Mouse (Mus musculus): ENCODE measurements around the gene Dync1i1. TPM values are rescaled to one million over a fixed set of nuclear protein-coding genes. Genes with fewer than 3 reads are reported as not detected.
A peak's percentile ranks its signal among the peaks of the same experiment; 100 is the strongest.

Dync1i1 gene
- total RNA-seq, 2 experiments from 2014 or later: not detected

DNA sequence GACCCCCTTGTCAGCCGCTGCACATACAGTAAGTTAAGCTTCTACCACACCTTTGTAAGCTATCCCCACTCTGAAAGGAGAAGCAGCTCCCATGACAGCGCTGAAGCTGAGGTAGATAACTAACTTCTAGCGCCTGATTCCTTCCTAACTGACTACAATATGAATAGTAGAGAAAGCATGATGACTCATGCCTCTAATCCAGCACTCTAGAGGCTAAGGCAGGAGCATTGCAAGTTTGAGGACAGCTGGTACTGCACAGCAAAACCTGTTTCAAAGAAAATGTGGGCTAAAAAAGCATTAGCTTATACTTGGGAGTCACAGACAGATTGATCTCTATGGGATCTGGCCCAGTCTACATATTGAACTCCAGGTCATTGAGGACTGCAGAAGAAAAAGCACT is 236.5 kb downstream of the Dync1i1 start:
- ATAC-seq (ENCODE audit: poor library complexity, severe bottlenecking): no peak

DNA sequence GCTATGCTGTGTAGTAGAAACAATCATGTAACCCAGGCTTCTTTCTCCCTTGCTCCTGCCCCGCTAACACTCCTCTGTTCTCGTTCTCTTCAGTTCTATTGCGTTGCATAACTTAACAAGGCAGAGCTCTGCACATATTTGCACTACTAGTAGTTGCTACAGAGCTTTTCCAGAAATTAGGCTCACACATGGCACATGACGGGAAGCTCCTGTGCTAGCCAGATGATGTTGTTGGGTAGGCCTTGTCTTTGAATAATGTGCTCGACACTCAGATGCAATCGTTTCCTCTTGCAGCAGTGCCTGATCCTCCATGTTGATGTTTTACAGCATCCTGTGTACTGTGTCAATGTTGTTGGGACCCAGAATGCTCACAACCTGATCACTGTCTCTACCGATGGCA is 240.9 kb downstream of the Dync1i1 start:
- no peak for ATAC-seq (ENCODE audit: poor library complexity, severe bottlenecking)

DNA sequence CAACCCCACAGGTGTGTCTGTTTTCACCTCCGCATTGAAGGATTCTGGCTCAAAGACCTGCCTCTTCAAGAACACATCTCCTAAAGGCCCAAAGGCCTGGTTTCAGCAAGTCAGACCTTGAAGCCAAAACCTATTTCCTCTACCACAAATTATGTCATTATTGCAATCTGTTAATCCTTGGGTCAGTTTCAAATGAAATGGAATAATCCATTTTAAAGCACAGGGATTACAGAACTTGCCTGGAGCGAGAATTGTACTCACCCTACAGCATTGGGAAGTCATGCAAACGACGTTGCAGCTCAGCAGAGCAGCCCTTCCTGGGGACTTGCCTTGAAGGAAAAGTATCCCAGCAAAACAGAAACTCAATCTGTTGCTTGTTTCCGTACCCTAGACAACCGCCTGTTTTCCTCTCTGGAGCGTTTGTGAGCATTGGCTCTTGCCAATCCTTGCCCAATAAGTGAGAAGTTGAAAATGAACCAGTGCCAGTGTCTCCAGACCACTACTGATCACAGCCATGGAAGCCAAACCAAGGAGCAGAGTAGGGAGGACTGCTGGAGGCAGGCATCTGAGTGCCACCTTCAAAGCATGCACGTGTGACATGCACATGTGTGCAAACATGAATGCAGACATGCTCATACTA is 241.5 kb downstream of the Dync1i1 start:
- ATAC-seq (ENCODE audit: poor library complexity, severe bottlenecking): no peak

DNA sequence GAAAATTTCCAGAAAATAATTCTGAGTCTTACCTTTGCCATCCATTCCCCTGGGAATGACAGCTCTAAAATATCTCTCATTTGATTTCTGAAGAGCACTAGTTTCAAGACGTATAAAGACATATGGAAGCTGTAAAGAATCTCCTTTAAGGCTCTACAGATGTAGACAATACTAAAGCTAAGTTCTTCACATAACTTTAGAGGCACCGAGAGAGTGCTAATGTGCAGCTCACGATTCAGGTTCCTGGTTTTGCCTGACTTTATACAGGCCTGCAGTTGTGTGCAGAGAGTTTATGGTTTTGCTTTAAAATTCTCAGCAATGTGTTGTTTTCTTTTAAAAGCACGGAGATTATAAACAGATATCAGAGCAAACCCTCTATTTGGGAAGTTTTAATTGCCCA is 242.1 kb downstream of the Dync1i1 start:
- no peak for ATAC-seq (ENCODE audit: poor library complexity, severe bottlenecking)

DNA sequence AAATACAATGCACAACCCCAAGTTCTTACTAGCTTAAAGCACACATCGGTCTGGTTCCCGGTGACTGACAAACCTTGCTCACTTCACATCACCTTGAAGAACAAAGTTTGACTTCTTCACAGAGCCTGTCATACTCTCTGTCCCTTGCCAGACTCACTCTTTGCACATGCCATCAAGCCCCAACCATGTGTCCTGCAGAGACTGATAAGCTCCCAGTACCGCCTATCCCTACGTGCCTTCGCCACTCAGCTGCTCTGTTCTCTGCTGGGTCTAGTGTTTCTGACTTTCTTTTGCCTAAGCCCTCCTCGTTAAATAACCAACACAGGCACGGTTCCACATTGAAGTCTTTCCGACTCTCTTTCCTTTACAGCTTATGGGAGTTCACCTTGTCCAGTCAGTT is 244.2 kb downstream of the Dync1i1 start:
- no peak for ATAC-seq (ENCODE audit: poor library complexity, severe bottlenecking)

DNA sequence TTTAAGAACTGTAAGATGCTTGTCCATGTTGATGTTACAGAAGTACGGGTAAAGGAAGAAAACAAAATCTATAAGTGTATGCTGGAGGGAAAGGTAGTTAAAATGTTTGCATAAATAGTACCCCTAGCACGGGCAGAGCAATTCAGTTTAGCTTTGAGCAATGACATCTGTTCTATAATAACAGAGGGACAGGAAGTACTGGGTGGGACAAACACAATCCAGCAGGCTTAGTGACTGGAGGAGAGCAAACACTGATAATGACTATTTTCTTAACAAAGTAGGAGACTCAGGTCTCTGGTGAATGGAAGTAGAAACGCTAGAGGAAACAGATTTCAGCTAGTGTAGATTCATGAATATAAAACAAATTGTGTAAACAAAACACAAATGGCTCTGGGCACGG is 250.8 kb downstream of the Dync1i1 start:
- no peak for ATAC-seq (ENCODE audit: poor library complexity, severe bottlenecking)

DNA sequence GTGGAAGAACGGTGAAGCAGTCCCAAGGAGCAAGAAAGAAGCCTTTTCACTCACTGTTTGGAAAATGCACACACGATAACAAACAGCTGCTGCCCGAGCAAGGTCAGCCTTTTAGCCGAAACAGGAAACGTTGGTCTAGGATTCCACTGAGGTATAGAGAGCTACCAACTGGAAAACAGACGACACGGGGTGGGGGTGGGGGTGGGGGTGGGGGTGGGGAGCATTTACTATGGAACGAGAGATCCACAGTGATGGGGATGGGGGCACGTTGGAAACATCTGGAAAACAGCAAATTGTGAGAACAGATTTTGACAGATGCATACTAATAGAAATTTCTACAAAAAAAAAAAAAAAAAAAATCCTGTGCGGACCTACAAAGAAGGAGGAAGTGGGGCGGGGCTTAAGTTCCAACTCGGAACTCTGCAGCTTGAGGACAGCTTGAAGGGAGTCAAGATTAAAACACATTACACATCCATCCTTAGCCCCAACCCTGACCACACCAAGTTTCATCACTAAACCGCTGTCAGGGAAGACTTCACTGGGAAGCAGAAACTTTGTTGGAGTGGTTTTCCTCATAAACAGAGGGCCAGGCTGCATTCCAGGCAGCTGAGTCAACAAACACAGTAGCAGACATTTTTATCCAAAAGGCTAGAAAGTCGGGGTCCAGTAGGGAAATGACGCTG is 251.9 kb downstream of the Dync1i1 start:
- no peak for ATAC-seq (ENCODE audit: poor library complexity, severe bottlenecking)

DNA sequence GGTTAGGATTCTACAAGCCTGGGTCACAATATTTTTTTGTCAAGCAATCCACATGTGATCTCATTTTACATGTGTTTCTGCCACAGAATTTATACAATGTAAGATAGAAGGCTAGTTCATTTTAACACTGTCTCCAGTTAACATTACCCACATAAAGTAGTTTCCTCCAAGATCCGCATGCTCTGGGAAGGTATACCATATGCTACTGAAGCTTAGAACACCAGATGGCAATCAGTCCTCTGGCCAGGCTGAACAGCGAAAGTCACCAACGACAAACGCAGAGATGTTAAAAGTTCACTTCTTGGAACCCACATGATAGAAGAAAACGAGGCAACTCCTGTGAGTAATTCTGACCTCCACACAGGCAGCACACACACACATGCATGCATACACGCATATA is 265.8 kb downstream of the Dync1i1 start:
- no peak for ATAC-seq (ENCODE audit: poor library complexity, severe bottlenecking)

DNA sequence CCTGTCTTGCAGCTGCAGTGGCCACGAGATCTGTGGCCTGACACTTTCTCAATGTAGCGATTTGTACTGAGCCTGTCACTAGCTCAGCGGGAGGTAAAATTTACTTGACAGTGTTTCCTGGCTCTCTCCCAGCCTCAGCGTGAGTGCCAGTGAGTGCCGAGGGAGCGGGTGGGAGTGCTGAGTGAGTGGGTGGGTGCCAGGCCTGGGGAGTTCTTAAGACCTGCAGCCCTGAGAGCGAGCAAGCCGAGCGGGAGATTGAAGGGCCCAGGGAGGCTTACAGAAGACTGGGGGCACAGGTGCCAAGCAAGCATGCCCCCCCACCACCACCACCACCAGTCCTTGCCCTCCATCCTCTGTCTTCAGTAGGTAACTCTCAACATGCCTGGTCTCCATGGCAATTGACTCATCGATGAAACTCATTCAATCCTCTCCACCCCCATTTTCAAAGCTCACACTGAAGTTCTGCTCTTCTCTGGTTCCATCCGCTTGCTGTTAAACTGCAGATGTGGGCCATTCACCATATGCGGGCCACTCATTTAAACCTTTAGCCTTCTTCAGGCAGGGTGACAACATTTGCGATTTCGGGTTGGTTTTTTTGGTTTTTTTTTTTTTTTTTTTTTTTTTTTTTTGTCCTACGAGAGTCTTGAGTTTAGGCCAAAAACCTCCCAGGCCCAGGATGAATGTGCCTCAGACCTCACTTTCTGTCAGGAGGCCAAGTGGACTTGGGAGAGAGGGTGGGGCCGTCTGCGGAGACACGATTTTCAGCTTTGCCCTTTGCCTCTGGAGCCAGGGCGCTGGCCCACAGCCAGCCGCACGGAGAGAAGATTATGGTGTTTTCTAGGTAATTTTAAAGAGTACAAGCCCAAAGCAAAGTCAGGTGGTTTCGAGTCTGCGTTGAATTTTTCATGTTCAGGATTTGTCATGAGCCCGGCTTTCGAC is 266.6 kb downstream of the Dync1i1 start:
- no peak for ATAC-seq (ENCODE audit: poor library complexity, severe bottlenecking)

DNA sequence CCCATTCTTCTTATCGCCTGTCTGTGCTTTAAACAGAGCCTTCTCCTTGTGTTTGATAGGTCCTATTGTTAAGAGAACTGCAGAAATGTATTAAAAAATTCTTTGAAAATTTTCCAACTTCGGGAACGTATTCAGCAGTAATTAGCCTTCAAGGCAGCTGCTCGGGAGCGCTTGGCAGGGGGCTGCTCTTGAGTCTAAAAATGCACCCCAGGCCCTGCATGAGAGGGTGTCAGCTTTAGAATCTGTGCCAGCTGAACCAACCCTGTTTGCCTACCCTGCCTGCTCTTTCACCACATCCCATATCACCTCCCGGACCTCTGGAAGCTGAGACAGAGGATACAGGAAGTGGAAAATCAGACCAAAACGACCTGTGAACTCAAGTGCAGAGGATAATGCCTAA is 267.6 kb downstream of the Dync1i1 start:
- no peak for ATAC-seq (ENCODE audit: poor library complexity, severe bottlenecking)

DNA sequence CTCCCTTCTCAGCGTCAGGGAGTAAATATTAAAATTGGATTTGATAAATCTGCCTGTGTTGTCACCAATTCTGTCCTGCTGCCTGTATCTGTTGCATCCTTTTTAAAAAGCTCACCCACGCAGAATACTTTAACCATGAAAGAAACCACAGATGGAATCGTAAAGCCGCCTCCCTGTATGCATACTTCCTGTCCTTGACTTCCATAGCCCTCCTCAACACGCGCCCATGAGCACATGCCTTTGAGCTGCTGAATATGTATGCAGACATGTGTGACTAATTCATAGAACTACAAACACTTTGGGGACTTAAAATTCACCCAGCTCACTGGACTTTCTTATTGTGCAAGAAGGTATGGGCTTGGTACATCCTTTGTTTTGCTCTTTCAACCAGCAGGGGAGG is 272.1 kb downstream of the Dync1i1 start:
- ATAC-seq (ENCODE audit: poor library complexity, severe bottlenecking): no peak

DNA sequence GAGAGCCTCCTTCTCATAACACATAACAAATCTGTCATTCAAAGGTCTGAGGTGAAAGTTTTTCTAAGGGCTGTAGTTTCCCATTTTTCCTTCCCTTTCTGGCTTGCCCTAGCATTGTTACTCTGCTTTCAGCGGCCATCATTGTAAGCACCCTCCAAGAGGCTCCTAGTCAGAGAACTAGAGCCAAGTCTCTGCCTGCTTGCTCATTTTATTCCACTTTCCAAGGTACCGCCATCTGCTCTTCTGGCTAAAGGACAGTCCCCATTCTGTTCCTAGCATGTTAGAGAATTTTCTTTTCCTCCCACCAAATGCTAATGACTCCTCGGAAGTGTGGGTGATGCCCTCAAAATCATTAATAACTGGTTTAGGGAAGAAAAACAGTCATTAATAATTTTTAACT is 276.6 kb downstream of the Dync1i1 start:
- ATAC-seq (ENCODE audit: poor library complexity, severe bottlenecking): no peak

DNA sequence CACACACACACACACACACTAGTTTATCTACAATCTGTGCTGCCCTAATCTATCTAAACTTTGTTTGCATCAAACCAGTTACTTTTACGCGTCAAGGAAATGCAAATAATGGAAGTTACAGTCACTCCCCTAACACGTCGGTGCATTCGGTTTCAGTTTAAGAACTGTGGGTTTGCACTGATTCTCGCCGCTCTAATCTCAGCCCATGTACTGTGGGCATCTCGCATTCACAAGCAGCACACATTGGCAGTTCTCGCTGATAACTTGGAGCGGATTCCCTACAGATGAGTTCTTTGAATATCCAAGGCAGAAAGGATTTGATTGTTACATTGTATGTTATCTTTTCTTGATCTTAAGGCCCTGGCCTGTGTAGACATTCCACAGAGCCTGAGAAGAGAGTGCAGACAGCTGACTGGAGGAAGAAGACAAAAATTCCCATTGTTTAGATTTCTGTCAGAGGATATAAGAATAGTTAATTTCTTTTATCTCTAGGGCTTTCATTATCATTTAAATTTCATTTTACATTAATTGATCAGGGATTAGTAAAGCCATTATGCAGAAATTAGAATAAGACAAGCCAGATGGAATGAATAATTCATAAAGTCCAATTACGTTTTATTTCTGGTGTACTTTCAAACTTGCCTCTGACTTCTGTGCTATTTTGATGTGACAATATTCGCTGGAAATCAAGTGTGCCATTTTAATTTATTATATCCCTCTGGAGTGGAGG is 279.5 kb downstream of the Dync1i1 start:
- no peak for ATAC-seq (ENCODE audit: poor library complexity, severe bottlenecking)

DNA sequence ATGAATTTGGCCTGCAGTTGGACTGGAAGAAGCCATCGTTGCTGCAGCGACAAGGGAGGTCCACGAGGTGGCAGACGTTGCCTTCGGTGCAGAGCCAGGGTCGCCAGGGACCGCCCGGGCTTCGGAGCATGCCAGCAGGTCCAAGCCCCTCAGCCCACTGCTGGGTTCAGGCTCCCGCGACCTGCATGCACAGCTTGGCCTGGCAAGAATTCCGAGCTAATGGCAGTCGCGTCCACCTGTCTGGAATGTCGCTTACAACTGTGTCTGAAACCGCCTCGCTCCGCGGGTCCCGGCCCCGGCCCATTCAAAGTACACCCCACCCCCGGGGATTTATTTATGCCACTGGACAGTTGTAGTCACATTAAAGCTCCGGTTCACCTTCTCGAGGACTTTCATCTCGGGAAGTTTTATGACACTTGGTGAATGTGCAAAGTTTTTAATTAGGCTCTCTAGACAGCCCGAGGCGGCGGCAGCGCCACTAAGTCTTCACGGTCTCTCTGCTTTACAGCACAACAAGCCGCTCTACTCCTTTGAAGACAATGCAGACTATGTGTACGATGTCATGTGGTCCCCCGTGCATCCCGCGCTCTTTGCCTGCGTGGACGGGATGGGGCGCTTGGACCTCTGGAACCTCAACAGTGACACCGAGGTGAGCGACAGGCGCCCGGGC is 280.5 kb downstream of the Dync1i1 start:
- peak; percentile 77 for ATAC-seq (ENCODE audit: poor library complexity, severe bottlenecking)

DNA sequence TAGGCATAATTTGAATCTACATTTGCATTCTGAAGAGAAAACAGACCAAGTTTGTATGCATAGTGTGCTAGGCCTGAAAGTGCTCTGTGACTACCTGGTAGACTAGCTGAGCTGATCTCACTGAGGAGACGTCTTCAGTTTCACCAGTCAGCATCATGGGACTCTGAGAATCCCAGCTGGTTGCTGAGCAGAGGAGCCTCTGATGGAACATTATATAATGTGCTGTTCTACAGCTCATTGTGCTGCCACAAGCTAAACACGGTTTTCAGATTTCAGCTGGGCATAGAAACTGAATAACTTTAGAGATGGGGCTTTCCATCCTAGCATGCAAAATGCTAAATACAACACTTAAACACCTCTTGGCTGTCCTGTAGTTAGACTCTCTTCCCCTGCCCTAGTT is 285.9 kb downstream of the Dync1i1 start:
- ATAC-seq (ENCODE audit: poor library complexity, severe bottlenecking): no peak

DNA sequence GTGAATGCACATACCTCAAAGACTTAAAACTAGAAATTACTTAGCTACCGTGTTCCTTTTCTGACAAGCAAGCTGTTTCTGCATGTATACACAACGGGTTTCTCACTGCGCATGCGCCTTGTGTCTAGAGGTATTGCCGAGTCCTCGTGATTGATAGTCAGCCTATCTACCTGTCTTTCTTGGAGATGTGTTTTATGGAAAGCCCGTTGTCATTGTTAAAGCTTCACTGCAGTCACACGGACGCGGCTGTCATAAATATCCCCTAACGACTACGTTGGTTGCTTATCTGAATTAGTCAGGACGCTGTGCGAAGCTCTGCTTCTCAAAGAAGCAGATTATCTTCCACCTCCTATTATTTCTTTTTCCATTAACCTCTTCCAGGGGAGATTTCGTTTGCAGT is 290.2 kb downstream of the Dync1i1 start:
- no peak for ATAC-seq (ENCODE audit: poor library complexity, severe bottlenecking)

DNA sequence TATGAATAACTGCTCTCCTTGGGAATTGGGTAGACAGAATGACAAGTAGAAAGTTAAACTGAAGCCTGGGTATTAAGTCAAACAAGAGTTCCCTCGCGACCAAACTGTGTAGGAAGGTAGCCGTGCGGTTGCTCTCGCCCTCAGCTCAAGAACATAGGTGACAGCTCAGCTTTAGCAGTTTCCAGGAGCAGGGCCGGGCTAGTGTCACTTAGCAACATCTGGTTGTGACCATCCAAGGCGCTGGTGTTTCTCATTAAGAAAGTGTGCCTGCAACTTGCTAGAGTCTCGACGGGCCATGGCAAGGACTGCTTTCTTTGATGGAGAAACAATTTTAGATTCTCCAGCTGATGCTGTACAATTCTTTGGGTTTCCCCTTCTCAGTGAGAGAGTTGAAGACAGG is 291.5 kb downstream of the Dync1i1 start:
- no peak for ATAC-seq (ENCODE audit: poor library complexity, severe bottlenecking)

DNA sequence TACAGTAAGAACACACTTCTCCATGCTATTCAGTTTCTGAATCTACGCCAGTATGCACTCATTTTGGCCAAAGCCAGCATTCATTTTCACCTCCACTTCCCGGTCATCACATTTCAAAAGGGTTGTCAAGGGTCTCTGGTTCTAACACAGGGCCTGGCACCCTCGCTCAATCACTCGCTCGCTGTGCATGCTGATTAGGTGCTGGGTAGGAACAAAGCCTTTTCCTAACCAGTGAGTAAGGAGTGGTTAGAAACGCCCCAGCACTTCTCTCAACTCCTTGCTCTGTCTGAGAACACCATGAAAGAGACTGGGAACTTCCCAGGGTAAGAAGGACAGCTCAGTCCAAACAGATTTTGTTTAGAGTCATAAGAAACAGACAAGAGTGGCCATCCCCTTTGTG is 298.5 kb downstream of the Dync1i1 start:
- ATAC-seq (ENCODE audit: poor library complexity, severe bottlenecking): no peak

DNA sequence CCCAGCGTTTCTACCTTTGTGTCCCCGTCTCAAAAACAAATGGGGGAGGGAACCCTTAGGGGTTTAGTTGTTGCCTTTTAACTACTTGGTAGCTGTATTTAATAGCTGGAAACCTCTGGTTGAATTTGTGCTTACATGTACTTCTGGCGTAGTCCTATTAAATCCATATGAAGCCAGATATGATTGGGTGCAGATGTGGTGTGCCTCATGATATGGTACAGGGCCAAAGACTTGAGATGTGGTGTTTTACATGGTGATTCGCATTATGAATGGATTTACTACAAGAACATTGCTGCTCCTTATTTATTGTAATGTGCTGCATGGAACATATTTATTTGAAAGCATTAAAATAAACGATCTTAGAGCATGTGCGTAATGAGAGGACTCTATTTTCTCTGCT is 302.2 kb downstream of the Dync1i1 start:
- no peak for ATAC-seq (ENCODE audit: poor library complexity, severe bottlenecking)

DNA sequence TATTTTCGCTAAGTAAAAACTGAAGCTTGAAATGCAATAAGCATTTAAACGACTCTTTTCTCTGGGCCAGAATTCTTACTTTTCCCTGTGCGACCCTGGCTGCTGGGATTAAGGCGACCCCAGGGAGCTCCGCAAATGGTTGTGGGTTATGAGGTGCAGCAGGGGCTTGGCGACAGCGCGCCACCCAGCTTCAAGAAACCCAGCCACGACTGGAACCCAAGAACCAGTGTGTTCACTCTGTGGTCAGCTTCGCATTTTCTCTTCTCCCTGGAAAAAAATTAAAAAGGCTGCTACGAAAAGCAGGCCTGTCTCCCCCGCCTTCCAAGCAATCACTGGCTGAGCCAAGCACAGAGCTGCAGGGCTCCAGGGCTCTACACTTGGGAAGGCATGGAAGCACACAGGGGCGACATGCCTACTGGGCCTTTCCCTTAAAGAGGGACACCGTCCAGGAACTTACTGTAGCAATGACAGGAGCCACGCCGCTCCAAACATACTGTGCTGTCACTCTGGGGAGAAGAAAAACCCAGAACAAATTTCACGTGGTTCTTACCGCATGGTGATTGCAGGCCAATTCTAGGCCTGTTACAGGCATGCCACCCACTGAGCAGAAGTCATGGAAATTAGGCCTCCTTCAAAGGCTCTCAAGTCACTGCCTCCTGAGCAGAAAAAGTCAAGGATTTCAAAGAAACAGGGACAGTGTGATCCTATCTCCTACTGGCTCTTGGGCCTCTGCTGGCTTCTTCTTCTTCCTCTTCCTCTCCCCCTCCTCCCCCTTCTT is 313.5 kb downstream of the Dync1i1 start:
- no peak for ATAC-seq (ENCODE audit: poor library complexity, severe bottlenecking)
